Mouse (Mus musculus): ENCODE results near the gene Agap1.

DNA sequence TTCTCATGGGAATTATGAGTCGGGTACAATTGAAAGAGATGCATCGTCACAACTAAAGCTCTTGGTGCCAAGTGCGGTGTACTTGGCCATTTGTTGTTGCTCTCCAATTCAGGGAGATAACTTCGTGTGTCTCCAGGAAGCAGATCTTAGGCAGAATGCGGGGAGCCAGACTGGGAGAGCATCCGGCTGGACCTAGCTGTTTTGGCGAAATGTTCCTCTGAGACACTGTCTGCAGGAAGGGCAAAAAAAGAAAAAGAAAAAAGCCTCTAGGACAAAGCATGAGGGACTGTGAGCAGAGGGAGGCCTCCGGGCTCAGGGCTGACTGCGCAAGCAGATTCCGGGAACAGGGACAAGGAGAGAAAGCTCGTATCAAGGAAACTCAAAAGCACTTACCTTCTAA, 34.0 kb upstream of the Agap1 start:
- TF ChIP-seq CTCF (IDR thresholded peaks at IDR 0.05; ENCODE audit: low read depth) (no peak), EP300 (optimal IDR thresholded peaks at IDR 0.05) (no peak)

Measured in stomach, postnatal 0 days (tissue).